Comparison of ENCODE assay signal across 16 mouse cellular contexts in genomic region chr13:58480928-58481598, GRCm38 (mm10).
DNase-seq lines count a peak whose midpoint lies in the region; ATAC-seq and TF ChIP-seq lines count a peak whose summit lies in the region.
"Had no signal": no experiment of that assay in that cellular context is flagged by ENCODE, and none has a peak within 500 bp of the region (broad histone marks: within the 10 kb centered on the region; RNA-seq: fewer than 3 reads in every experiment).

No protein-coding gene starts in this region.

- no peak overlapping the region for H3K4me3 ChIP-seq in hindbrain, embryonic 16.5 days (ENCODE audit: low read length)
- H3K4me3 ChIP-seq in hindbrain, postnatal 0 days (ENCODE audit: low read length), result no peak overlapping the region
- H3K4me3 ChIP-seq in C2C12 (ENCODE audit: insufficient read depth, poor library complexity, severe bottlenecking), result no peak overlapping the region
- H3K4me3 ChIP-seq in bone marrow macrophage, adult 2 months (ENCODE audit: insufficient read depth, low read length), result no peak overlapping the region
- H3K4me3 ChIP-seq in kidney, adult 2 months (ENCODE audit: insufficient read depth, low read depth, low read length), result no peak overlapping the region

- H3K79me2 ChIP-seq in C2C12 (ENCODE audit: control insufficient read depth, insufficient read depth), result no peaks in the 10 kb centered on the region

- TF ChIP-seq CTCF in hindbrain, postnatal 0 days (IDR thresholded peaks at IDR 0.05; ENCODE audit: low read depth), result no peak
- no peak for TF ChIP-seq CTCF in C2C12 (IDR thresholded peaks at IDR 0.05; ENCODE audit: control insufficient read depth, insufficient read depth, insufficient read length)
- no peak for TF ChIP-seq CTCF in bone marrow macrophage, adult 2 months (IDR thresholded peaks at IDR 0.05; ENCODE audit: low read depth, low read length)
- TF ChIP-seq CTCF in kidney, adult 2 months (conservative IDR thresholded peaks at IDR 0.05; ENCODE audit: insufficient read depth, insufficient read length, low read depth, low read length), result no peak

- TF ChIP-seq POLR2A in bone marrow macrophage, adult 2 months (IDR thresholded peaks at IDR 0.05; ENCODE audit: borderline replicate concordance, low read depth, low read length), result no peak
- no peak for TF ChIP-seq POLR2A in kidney, adult 2 months (IDR thresholded peaks at IDR 0.05; ENCODE audit: low read depth, low read length)

- H3K27me3 ChIP-seq in hindbrain, embryonic 16.5 days (replicated peaks; ENCODE audit: control insufficient read depth, insufficient read depth, low read length), result no peaks in the 10 kb centered on the region
- no peaks in the 10 kb centered on the region for H3K27me3 ChIP-seq in hindbrain, postnatal 0 days (ENCODE audit: insufficient read depth, low read length)
- H3K27me3 ChIP-seq in C2C12 (ENCODE audit: control insufficient read depth, insufficient read depth, insufficient read length), result no peaks in the 10 kb centered on the region
- no peaks in the 10 kb centered on the region for H3K27me3 ChIP-seq in kidney, adult 2 months (replicated peaks; ENCODE audit: control insufficient read depth, insufficient read depth, low read length)
- H3K27me3 ChIP-seq: Patski had no signal

- H3K4me1 ChIP-seq in hindbrain, embryonic 16.5 days (ENCODE audit: control insufficient read depth, insufficient read depth, low read depth, low read length), result 0 out of 2 replicates have a peak, but pooled peaks cover 2% of the 10 kb centered on the region
- no peaks in the 10 kb centered on the region for H3K4me1 ChIP-seq in hindbrain, postnatal 0 days (ENCODE audit: insufficient read depth, low read length)
- H3K4me1 ChIP-seq in bone marrow macrophage, adult 2 months (ENCODE audit: control insufficient read depth, insufficient read depth, low read length), result peaks cover 46% of the 10 kb centered on the region
- H3K4me1 ChIP-seq in kidney, adult 2 months (ENCODE audit: control insufficient read depth, insufficient read depth, low read length), result no peaks in the 10 kb centered on the region

- no peaks in the 10 kb centered on the region for H3K36me3 ChIP-seq in hindbrain, embryonic 16.5 days (ENCODE audit: control insufficient read depth, insufficient read depth, low read length)
- H3K36me3 ChIP-seq in hindbrain, postnatal 0 days (ENCODE audit: insufficient read depth, low read length), result no peaks in the 10 kb centered on the region
- H3K36me3 ChIP-seq in C2C12 (ENCODE audit: control insufficient read depth, insufficient read depth), result no peaks in the 10 kb centered on the region
- H3K36me3 ChIP-seq in kidney, adult 2 months (ENCODE audit: control insufficient read depth, insufficient read depth, low read length), result no peaks in the 10 kb centered on the region

- 79% methylated on average over 10 of the region's 10 CpGs for WGBS in hindbrain, embryonic 16.5 days
- WGBS in hindbrain, postnatal 0 days, result 78% methylated on average over 10 of the region's 10 CpGs
- 78% methylated on average over 10 of the region's 10 CpGs for WGBS in kidney, adult 2 months

- ATAC-seq in hindbrain, embryonic 16.5 days, result peak; percentile 17; the same call in 1 of the 2 replicates
- no peak for ATAC-seq in hindbrain, postnatal 0 days
- peak; percentile 76 for ATAC-seq in megakaryocyte progenitor cell, adult 5-6 weeks (replicated peaks; ENCODE audit: poor library complexity)
- no peak for ATAC-seq in inflammation-experienced regulatory T-cells, adult 6 months
- ATAC-seq: forebrain, postnatal 0 days; Patski had no signal

- no peaks in the 10 kb centered on the region for H3K79me3 ChIP-seq in C2C12 (ENCODE audit: low read depth)

- no peak overlapping the region for H3ac ChIP-seq in C2C12 (ENCODE audit: control insufficient read depth, insufficient read length, low read depth)

- H3K9me3 ChIP-seq in hindbrain, embryonic 16.5 days (ENCODE audit: control insufficient read depth, low read length), result no peaks in the 10 kb centered on the region
- H3K9me3 ChIP-seq in hindbrain, postnatal 0 days (ENCODE audit: low read length), result no peaks in the 10 kb centered on the region

- no peak for DNase-seq in hindbrain, postnatal 0 days (ENCODE audit: low spot score)
- no peak for DNase-seq in kidney, adult 2 months
- DNase-seq: adrenal gland, postnatal 36 days; forebrain, postnatal 0 days; gastrocnemius, postnatal 14 days; heart, postnatal 10 days; kidney, adult 11 months; kidney, postnatal 14 days; lung, embryonic 14.5 days; thymus, postnatal 36 days had no signal

- no peak overlapping the region for H3K9ac ChIP-seq in hindbrain, embryonic 16.5 days (ENCODE audit: low read depth, low read length)
- H3K9ac ChIP-seq in hindbrain, postnatal 0 days (replicated peaks; ENCODE audit: low read length), result no peak overlapping the region
- H3K9ac ChIP-seq: forebrain, postnatal 0 days; lung, embryonic 14.5 days had no signal

- no peak overlapping the region for H3K4me2 ChIP-seq in hindbrain, embryonic 16.5 days (ENCODE audit: low read length)
- H3K4me2 ChIP-seq in hindbrain, postnatal 0 days (ENCODE audit: low read depth, low read length), result no peak overlapping the region
- H3K4me2 ChIP-seq: lung, embryonic 14.5 days had no signal

- H3K27ac ChIP-seq in hindbrain, embryonic 16.5 days (ENCODE audit: low read depth, low read length), result no peak overlapping the region
- H3K27ac ChIP-seq in hindbrain, postnatal 0 days, result no peak overlapping the region
- H3K27ac ChIP-seq in bone marrow macrophage, adult 2 months (ENCODE audit: insufficient read depth, low read depth, low read length), result peak overlapping the region; percentile 66
- H3K27ac ChIP-seq in kidney, adult 2 months (ENCODE audit: insufficient read depth, low read depth, low read length), result no peak overlapping the region

TF ChIP-seq in C2C12, 6 proteins besides CTCF, POLR2A, EP300 and RAD21:
- TF ChIP-seq USF1 (IDR thresholded peaks at IDR 0.05; ENCODE audit: low read depth) (no peak), MYOD1 (IDR thresholded peaks at IDR 0.05; ENCODE audit: control insufficient read depth, insufficient read length, low read depth) (peak; percentile 57), CEBPB (IDR thresholded peaks at IDR 0.05; ENCODE audit: low read depth) (no peak), FOSL1 (IDR thresholded peaks at IDR 0.05; ENCODE audit: insufficient read depth, low read length, poor library complexity, severe bottlenecking) (peak; percentile 51), MYOG (IDR thresholded peaks at IDR 0.05; ENCODE audit: control insufficient read depth, extremely low read depth, insufficient read length) (no peak), MAX (IDR thresholded peaks at IDR 0.05) (peak; percentile 71)

Comparison
In these comparisons a context has a peak if more than half of its experiments do, and no peak if none do; other contexts are left out.
1. ATAC-seq: peak in hindbrain, embryonic 16.5 days (single experiment) and megakaryocyte progenitor cell, adult 5-6 weeks (single experiment); none in hindbrain, postnatal 0 days (single experiment) and inflammation-experienced regulatory T-cells, adult 6 months (single experiment).